8 mouse cellular contexts compared by ENCODE assay signal in the genomic region with DNA sequence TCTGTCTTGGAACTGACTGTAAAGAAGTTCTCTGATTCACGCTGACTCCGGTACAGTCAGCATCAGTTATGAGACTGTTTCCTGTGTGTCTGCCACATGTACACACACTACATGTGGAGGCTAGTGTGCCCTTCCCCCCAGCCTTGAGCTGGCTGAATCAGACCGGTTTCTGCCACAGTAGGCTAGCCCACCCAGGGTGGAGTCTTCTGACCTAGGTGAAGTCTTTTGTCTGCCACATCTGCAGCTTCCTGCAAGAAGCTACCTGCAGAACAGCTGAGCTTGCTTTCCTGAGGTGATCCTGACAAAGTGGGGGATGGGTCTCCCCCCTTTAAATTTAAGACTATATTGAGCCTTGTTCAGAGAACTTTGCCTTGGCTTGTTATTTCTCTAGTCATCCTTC. TPM values are rescaled to one million over a fixed set of nuclear protein-coding genes. Genes with fewer than 3 reads are reported as not detected.
DNase-seq lines count a peak whose midpoint lies in the region; ATAC-seq lines count a peak whose summit lies in the region.

Uba2 (minus strand) TSS at position 146 of the 400 bp plus-strand sequence.

- no peak for ATAC-seq in embryonic facial prominence, embryonic 13.5 days (ENCODE audit: insufficient number of reproducible peaks, insufficient read depth, low FRiP score, low TSS enrichment, low read depth)
- no peak for ATAC-seq in heart, embryonic 15.5 days (replicated peaks; ENCODE audit: insufficient number of reproducible peaks, insufficient read depth, low FRiP score, low read depth)
- ATAC-seq in neural tube, embryonic 13.5 days (ENCODE audit: low read depth) = no peak

- peaks cover 10% of the 10 kb centered on the region for H3K36me3 ChIP-seq in embryonic facial prominence, embryonic 13.5 days
- H3K36me3 ChIP-seq in heart, embryonic 15.5 days = peaks cover 10% of the 10 kb centered on the region; the same call in 1 of the 2 replicates
- H3K36me3 ChIP-seq in neural tube, embryonic 13.5 days = peaks cover 9% of the 10 kb centered on the region

- H3K27me3 ChIP-seq in embryonic facial prominence, embryonic 13.5 days = no peaks in the 10 kb centered on the region
- H3K27me3 ChIP-seq in heart, embryonic 15.5 days = no peaks in the 10 kb centered on the region
- no peaks in the 10 kb centered on the region for H3K27me3 ChIP-seq in neural tube, embryonic 13.5 days

- intact Hi-C loops in left cerebral cortex, postnatal 36 days (cut with DNase I) = no loop called here

- DNase-seq in thymus, postnatal 0 days (ENCODE audit: low spot score) = no peak
- DNase-seq in thymus, adult 18-20 months = no peak
- DNase-seq in left cerebral cortex, postnatal 36 days (ENCODE audit: low spot score in 2 of 2) = no peak
- no peak for DNase-seq in T-cell, adult 2 months (ENCODE audit: low spot score)
- no peak for DNase-seq in kidney, adult 8-10 months

- H3K4me3 ChIP-seq in embryonic facial prominence, embryonic 13.5 days = peak within 1 kb of the TSS; percentile 78
- H3K4me3 ChIP-seq in heart, embryonic 15.5 days = peak within 1 kb of the TSS; percentile 95
- peak within 1 kb of the TSS; percentile 90 for H3K4me3 ChIP-seq in neural tube, embryonic 13.5 days

- no peaks in the 10 kb centered on the region for H3K9me3 ChIP-seq in embryonic facial prominence, embryonic 13.5 days
- no peaks in the 10 kb centered on the region for H3K9me3 ChIP-seq in heart, embryonic 15.5 days (replicated peaks)
- no peaks in the 10 kb centered on the region for H3K9me3 ChIP-seq in neural tube, embryonic 13.5 days

- H3K9ac ChIP-seq in embryonic facial prominence, embryonic 13.5 days = peak within 1 kb of the TSS; percentile 97
- peak within 1 kb of the TSS; percentile 97 for H3K9ac ChIP-seq in heart, embryonic 15.5 days
- H3K9ac ChIP-seq in neural tube, embryonic 13.5 days = peak within 1 kb of the TSS; percentile 96

- H3K27ac ChIP-seq in embryonic facial prominence, embryonic 13.5 days = peak within 1 kb of the TSS; percentile 93
- peak within 1 kb of the TSS; percentile 93 for H3K27ac ChIP-seq in heart, embryonic 15.5 days
- H3K27ac ChIP-seq in neural tube, embryonic 13.5 days (replicated peaks) = peak within 1 kb of the TSS; percentile 93

- peak within 1 kb of the TSS; percentile 67 for H3K4me2 ChIP-seq in embryonic facial prominence, embryonic 13.5 days
- H3K4me2 ChIP-seq in heart, embryonic 15.5 days = peak within 1 kb of the TSS; percentile 74
- peak within 1 kb of the TSS; percentile 94 for H3K4me2 ChIP-seq in neural tube, embryonic 13.5 days

- 78% methylated on average over 3 of the region's 3 CpGs for WGBS in embryonic facial prominence, embryonic 13.5 days
- WGBS in heart, embryonic 15.5 days = 85% methylated on average over 3 of the region's 3 CpGs
- 82% methylated on average over 3 of the region's 3 CpGs for WGBS in neural tube, embryonic 13.5 days

- peaks cover 11% of the 10 kb centered on the region; the same call in 1 of the 2 replicates for H3K4me1 ChIP-seq in embryonic facial prominence, embryonic 13.5 days
- peaks cover 12% of the 10 kb centered on the region for H3K4me1 ChIP-seq in heart, embryonic 15.5 days (replicated peaks)
- H3K4me1 ChIP-seq in neural tube, embryonic 13.5 days (replicated peaks) = peaks cover 21% of the 10 kb centered on the region

RNA-seq across cellular contexts. Expression of gene Uba2, which starts in this region (rescaled TPM):
- polyA plus RNA-seq in thymus, postnatal 0 days (2015; fragmentation: Nextera tagmentation; extraction: Ambion mirVana) = 191 and 193 TPM in 2 replicates
- 226 and 239 TPM in 2 replicates for polyA plus RNA-seq in embryonic facial prominence, embryonic 13.5 days (2015; fragmentation: Nextera tagmentation; extraction: Ambion mirVana)
- 89.0 and 108 TPM in 2 replicates for polyA plus RNA-seq in heart, embryonic 15.5 days (2015; fragmentation: Nextera tagmentation; extraction: Ambion mirVana)
- 10 to 100 TPM; 88.9 to 89.2 TPM for total RNA-seq in left cerebral cortex, postnatal 36 days (2021)
- polyA plus RNA-seq in neural tube, embryonic 13.5 days (2015; fragmentation: Nextera tagmentation; extraction: Ambion mirVana) = 188 and 193 TPM in 2 replicates
